Mouse (Mus musculus): ENCODE measurements at regions not wholly inside any gene's neighbourhood (a gene's known extent, or its start where the extent isn't known, plus 50 kb on each side); places are given as distances from the start of the nearest gene placed in this dataset.

DNA sequence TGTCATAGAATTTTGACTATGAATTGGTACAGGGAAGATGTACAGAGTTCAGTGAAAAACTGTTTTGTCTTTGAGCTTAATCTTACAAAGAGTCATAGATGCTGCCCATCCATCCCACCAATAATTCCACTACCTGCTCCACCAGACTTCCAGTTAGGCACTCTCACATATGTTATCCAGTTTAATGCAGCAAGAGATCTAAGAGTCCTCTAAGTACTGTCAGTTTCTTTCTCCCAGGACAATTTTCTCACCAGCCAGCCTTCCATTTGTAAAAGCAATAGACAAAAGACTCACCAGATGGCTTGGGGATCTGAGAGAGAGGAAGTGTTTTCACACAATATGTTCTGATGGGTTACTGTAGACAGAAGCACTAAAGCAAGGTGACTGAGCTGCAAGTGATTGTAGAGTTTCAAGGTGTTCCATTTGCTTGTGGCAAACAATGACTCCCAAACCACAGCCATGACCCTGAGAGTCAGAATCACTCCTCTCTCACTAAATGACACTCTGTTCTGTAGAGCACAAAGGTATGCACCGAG, 365.6 kb downstream of the Gsdmc2 start:
- Histone ChIP-seq H3K4me1 (ENCODE audit: control insufficient read depth, insufficient read depth, insufficient read length) (no peaks in the 10 kb centered on the region), H3K27ac (ENCODE audit: insufficient read depth, low read length) (no peak overlapping the region), H3K4me3 (ENCODE audit: extremely low read depth, insufficient read depth, insufficient read length) (no peak overlapping the region), H3K27me3 (ENCODE audit: control insufficient read depth, insufficient read depth, low read length) (no peaks in the 10 kb centered on the region), H3K36me3 (ENCODE audit: control insufficient read depth, insufficient read depth, low read length) (no peaks in the 10 kb centered on the region)
- WGBS: 78% methylated on average over 1 of the region's 1 CpGs
- no peak for TF ChIP-seq CTCF (IDR thresholded peaks at IDR 0.05; ENCODE audit: extremely low read depth, insufficient read depth, insufficient read length, insufficient replicate concordance)
- no peak for TF ChIP-seq POLR2A (IDR thresholded peaks at IDR 0.05; ENCODE audit: low read depth, low read length)
- no peak for DNase-seq (ENCODE audit: low read depth in 1 of 2, low spot score in 2 of 2)

DNA sequence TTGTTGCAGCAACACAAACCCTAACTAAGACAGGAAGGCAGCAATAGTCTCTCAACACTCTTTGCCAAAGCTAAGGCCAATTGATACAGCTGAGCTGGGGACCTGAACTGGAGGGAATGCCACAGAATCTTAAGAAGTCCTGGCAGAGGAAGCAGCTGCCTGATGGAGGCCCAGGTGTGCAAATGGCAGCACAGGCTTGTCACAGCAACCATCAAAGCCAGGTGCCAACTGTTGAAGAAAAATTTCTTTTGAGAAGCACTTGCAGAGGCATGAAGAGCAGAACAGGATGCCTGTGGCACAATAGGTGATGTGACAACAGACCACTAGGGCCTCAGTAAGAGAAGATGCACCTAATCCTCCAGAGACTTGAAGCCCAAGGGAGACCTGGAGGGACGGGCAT, 378.1 kb downstream of the Gsdmc2 start:
- TF ChIP-seq POLR2A (IDR thresholded peaks at IDR 0.05; ENCODE audit: low read depth, low read length) (no peak), CTCF (IDR thresholded peaks at IDR 0.05; ENCODE audit: extremely low read depth, insufficient read depth, insufficient read length, insufficient replicate concordance) (no peak)
- H3K4me3 ChIP-seq (ENCODE audit: extremely low read depth, insufficient read depth, insufficient read length): no peak overlapping the region
- H3K27ac ChIP-seq (ENCODE audit: insufficient read depth, low read length): no peak overlapping the region
- no peak for DNase-seq (ENCODE audit: low read depth in 1 of 2, low spot score in 2 of 2)
- 41% methylated on average over 1 of the region's 1 CpGs for WGBS
- H3K36me3 ChIP-seq (ENCODE audit: control insufficient read depth, insufficient read depth, low read length): no peaks in the 10 kb centered on the region
- no peaks in the 10 kb centered on the region for H3K27me3 ChIP-seq (ENCODE audit: control insufficient read depth, insufficient read depth, low read length)
- no peaks in the 10 kb centered on the region for H3K4me1 ChIP-seq (ENCODE audit: control insufficient read depth, insufficient read depth, insufficient read length)

DNA sequence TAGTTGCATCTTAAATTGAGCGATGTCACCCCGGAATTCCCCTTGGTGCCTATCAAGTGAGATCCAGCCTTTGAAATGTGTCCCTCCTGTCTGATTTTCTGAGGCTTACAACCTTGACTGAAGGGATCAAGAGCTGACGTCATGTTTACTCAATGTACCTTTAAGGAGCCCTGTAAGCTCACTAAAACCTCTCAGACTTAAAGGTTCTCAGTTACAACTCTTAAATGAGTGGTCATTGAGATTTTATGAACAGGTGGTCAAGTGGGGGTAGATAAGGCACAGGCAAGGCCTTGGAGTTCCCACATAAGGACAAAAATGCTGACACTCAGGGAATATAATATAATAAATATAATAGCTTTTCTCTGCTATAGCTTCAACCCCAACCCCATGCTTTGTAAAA, 392.4 kb downstream of the Gsdmc2 start:
- no peak overlapping the region for H3K4me3 ChIP-seq (ENCODE audit: extremely low read depth, insufficient read depth, insufficient read length)
- 88% methylated on average over 3 of the region's 3 CpGs for WGBS

DNA sequence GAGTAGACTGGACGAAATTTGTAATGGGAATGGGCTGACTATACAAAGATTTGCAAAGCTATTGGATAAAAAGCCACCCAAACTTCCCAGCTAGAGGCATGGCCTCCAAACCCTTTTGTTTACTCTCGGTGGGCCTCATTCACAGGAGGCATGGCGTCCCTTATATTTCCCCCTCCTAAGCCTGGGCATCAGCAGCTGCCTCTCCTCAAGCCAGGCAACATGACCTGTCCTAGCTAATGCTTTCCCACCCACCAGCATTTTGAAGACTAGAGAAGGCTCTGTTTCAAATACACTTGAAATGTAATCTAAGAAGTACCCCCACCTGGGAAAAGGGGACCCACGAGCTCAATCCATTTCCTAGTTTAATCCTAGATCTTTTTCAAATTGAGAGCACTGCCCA, 398.7 kb downstream of the Gsdmc2 start:
- Histone ChIP-seq H3K27ac (ENCODE audit: insufficient read depth, low read length) (no peak overlapping the region), H3K4me3 (ENCODE audit: extremely low read depth, insufficient read depth, insufficient read length) (no peak overlapping the region), H3K4me1 (ENCODE audit: control insufficient read depth, insufficient read depth, insufficient read length) (no peaks in the 10 kb centered on the region), H3K27me3 (ENCODE audit: control insufficient read depth, insufficient read depth, low read length) (no peaks in the 10 kb centered on the region), H3K36me3 (ENCODE audit: control insufficient read depth, insufficient read depth, low read length) (no peaks in the 10 kb centered on the region)
- 84% methylated on average over 4 of the region's 4 CpGs for WGBS
- TF ChIP-seq CTCF (IDR thresholded peaks at IDR 0.05; ENCODE audit: extremely low read depth, insufficient read depth, insufficient read length, insufficient replicate concordance) (no peak), POLR2A (IDR thresholded peaks at IDR 0.05; ENCODE audit: low read depth, low read length) (no peak)
- DNase-seq (ENCODE audit: low read depth in 1 of 2, low spot score in 2 of 2): no peak

More for the DNA sequence above, 392.4 kb downstream of the Gsdmc2 start:
- H3K4me1 ChIP-seq (ENCODE audit: control insufficient read depth, insufficient read depth, insufficient read length): no peaks in the 10 kb centered on the region
- no peak for DNase-seq (ENCODE audit: low read depth in 1 of 2, low spot score in 2 of 2)
- no peaks in the 10 kb centered on the region for H3K27me3 ChIP-seq (ENCODE audit: control insufficient read depth, insufficient read depth, low read length)
- TF ChIP-seq CTCF (IDR thresholded peaks at IDR 0.05; ENCODE audit: extremely low read depth, insufficient read depth, insufficient read length, insufficient replicate concordance) (no peak), POLR2A (IDR thresholded peaks at IDR 0.05; ENCODE audit: low read depth, low read length) (no peak)
- no peaks in the 10 kb centered on the region for H3K36me3 ChIP-seq (ENCODE audit: control insufficient read depth, insufficient read depth, low read length)
- H3K27ac ChIP-seq (ENCODE audit: insufficient read depth, low read length): no peak overlapping the region

DNA sequence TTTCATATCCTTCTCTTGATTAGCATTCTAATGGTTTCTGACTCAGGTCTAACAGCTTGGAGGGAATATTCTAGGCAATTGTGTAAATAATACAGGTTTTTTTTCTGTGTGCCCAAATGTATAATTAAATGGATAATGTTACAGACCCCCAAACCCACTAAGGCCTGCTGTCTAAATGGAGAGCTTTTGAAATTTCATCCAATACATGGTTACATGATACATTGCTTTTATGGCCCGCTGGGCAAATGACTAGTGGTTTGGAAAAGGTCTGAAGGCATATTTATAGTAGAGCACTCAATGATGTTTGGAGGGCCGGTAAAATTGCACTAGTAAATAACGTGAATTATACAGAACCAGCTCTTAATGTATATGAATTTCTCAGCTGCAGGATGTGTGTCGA, 400.0 kb downstream of the Gsdmc2 start:
- DNase-seq (ENCODE audit: low read depth in 1 of 2, low spot score in 2 of 2): no peak
- Histone ChIP-seq H3K36me3 (ENCODE audit: control insufficient read depth, insufficient read depth, low read length) (no peaks in the 10 kb centered on the region), H3K27ac (ENCODE audit: insufficient read depth, low read length) (no peak overlapping the region), H3K4me3 (ENCODE audit: extremely low read depth, insufficient read depth, insufficient read length) (no peak overlapping the region), H3K27me3 (ENCODE audit: control insufficient read depth, insufficient read depth, low read length) (no peaks in the 10 kb centered on the region), H3K4me1 (ENCODE audit: control insufficient read depth, insufficient read depth, insufficient read length) (no peaks in the 10 kb centered on the region)
- 90% methylated on average over 4 of the region's 4 CpGs for WGBS
- no peak for TF ChIP-seq CTCF (IDR thresholded peaks at IDR 0.05; ENCODE audit: extremely low read depth, insufficient read depth, insufficient read length, insufficient replicate concordance)
- TF ChIP-seq POLR2A (IDR thresholded peaks at IDR 0.05; ENCODE audit: low read depth, low read length): no peak

DNA sequence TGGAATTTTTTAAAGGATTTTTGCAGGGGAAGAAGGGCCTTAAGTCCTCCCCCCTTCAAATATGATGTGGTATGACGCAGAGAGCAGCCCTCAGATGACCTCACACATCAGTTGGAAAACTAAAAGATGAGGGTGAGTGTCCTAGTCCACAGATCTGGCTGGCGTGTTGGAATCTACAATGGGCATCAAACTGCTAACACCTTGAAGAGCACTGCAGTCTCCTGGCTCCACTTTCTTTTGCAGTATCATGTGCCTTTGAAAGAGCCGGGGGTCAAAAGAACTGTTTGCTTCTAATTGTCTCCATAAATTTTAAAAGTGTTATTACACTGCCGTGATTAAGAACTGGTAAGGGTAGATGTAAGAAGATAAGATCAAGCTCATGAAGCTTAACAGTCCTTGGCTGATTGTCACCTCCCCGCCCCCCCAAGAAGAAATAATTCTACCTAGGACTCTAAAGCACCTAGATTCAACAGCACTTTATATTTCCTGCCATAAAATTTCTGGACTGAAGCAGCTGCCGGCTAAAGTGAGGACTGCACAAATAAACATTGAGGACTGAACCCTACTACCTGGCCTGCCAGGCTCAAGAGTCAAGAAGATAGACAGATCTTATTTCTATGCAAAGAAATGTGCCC, 402.7 kb downstream of the Gsdmc2 start:
- no peaks in the 10 kb centered on the region for H3K36me3 ChIP-seq (ENCODE audit: control insufficient read depth, insufficient read depth, low read length)

DNA sequence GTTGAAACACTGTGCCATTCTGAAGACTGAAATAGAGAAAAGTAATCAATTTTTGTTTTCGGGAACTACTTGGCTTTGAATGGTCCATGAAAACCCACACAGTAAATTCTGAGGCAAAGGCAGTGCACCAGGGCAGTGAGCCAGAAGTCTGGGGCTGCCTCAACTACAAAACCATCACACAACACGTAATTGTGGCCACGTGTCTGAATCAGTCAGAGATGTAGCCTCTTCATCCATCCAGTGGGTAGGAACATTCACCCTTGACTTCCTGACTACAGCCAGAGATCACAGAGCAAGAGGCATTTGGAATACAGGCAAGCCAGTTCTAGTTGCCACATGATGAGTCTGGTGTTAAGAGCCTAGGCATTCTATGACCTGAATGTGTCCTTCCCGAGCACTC, 432.3 kb downstream of the Gsdmc2 start:
- WGBS: 92% methylated on average over 4 of the region's 4 CpGs
- TF ChIP-seq CTCF (IDR thresholded peaks at IDR 0.05; ENCODE audit: extremely low read depth, insufficient read depth, insufficient read length, insufficient replicate concordance) (no peak), POLR2A (IDR thresholded peaks at IDR 0.05; ENCODE audit: low read depth, low read length) (no peak)
- no peak for DNase-seq (ENCODE audit: low read depth in 1 of 2, low spot score in 2 of 2)
- Histone ChIP-seq H3K36me3 (ENCODE audit: control insufficient read depth, insufficient read depth, low read length) (no peaks in the 10 kb centered on the region), H3K4me1 (ENCODE audit: control insufficient read depth, insufficient read depth, insufficient read length) (no peaks in the 10 kb centered on the region), H3K27me3 (ENCODE audit: control insufficient read depth, insufficient read depth, low read length) (no peaks in the 10 kb centered on the region), H3K4me3 (ENCODE audit: extremely low read depth, insufficient read depth, insufficient read length) (no peak overlapping the region), H3K27ac (ENCODE audit: insufficient read depth, low read length) (no peak overlapping the region)

More for the DNA sequence above, 402.7 kb downstream of the Gsdmc2 start:
- H3K27ac ChIP-seq (ENCODE audit: insufficient read depth, low read length): no peak overlapping the region
- no peak for DNase-seq (ENCODE audit: low read depth in 1 of 2, low spot score in 2 of 2)
- 87% methylated on average over 6 of the region's 6 CpGs for WGBS
- TF ChIP-seq POLR2A (IDR thresholded peaks at IDR 0.05; ENCODE audit: low read depth, low read length) (no peak), CTCF (IDR thresholded peaks at IDR 0.05; ENCODE audit: extremely low read depth, insufficient read depth, insufficient read length, insufficient replicate concordance) (no peak)
- no peak overlapping the region for H3K4me3 ChIP-seq (ENCODE audit: extremely low read depth, insufficient read depth, insufficient read length)
- H3K4me1 ChIP-seq (ENCODE audit: control insufficient read depth, insufficient read depth, insufficient read length): no peaks in the 10 kb centered on the region
- H3K27me3 ChIP-seq (ENCODE audit: control insufficient read depth, insufficient read depth, low read length): no peaks in the 10 kb centered on the region

Data from spleen, adult 2 months (tissue).